Mouse (Mus musculus) ES-Bruce4 (cell line): ENCODE measurements around the gene 1700028J19Rik.

Source experiments
- EP300 ChIP-seq: IDR thresholded peaks from 2 replicates; pipeline ENCODE4 v1.6.1; 2011; ENCODE audit warnings: low read depth, low read length; ENCODE audit not compliant: insufficient read depth
- POLR2A ChIP-seq: IDR thresholded peaks from one replicate; pipeline ENCODE4 v1.8.1; 2011; ENCODE audit warnings: low read length; ENCODE audit not compliant: insufficient read depth

- no peak for TF ChIP-seq POLR2A
- no peak for TF ChIP-seq EP300
Measured at GRCm38 (mm10) chr7:44280959-44281358, 34.5 kb upstream of the 1700028J19Rik start.
